Mouse (Mus musculus): Measurements from ENCODE around the gene Dcakd. TPM values are rescaled to one million over a fixed set of nuclear protein-coding genes. Genes with fewer than 3 reads are reported as not detected.

The Dcakd gene
- polyA plus RNA-seq, 1 experiment from 2014 or later = 166 TPM

Small RNA genes within 50 kb of the gene (microRNA-seq; reads per million reads assigned to microRNA genes)
- gene Mir6931 = not detected

Other genes starting within 250 kb of the Dcakd start
- 31.2 and 34.3 TPM in 2 replicates for gene Gjc1, start 208.6 kb downstream of the Dcakd start, polyA plus RNA-seq (2014; fragmentation: Nextera tagmentation; extraction: Ambion mirVana)
- gene Higd1b, start 192.5 kb downstream of the Dcakd start, polyA plus RNA-seq (2014; fragmentation: Nextera tagmentation; extraction: Ambion mirVana) = 9.4 and 9.8 TPM in 2 replicates
- gene Eftud2, start 147.3 kb downstream of the Dcakd start, polyA plus RNA-seq (2014; fragmentation: Nextera tagmentation; extraction: Ambion mirVana) = 110 and 123 TPM in 2 replicates
- 2.2 and 2.8 TPM in 2 replicates for gene Ccdc103, start 147.1 kb downstream of the Dcakd start, polyA plus RNA-seq (2014; fragmentation: Nextera tagmentation; extraction: Ambion mirVana)
- gene Fam187a, start 143.2 kb downstream of the Dcakd start, polyA plus RNA-seq (2014; fragmentation: Nextera tagmentation; extraction: Ambion mirVana) = 0.12 TPM in 1 of 2 replicates, not detected in the other
- 0.66 and 1.9 TPM in 2 replicates for gene Gfap, start 127.4 kb downstream of the Dcakd start, polyA plus RNA-seq (2014; fragmentation: Nextera tagmentation; extraction: Ambion mirVana)
- gene Kif18b, start 103.2 kb downstream of the Dcakd start, polyA plus RNA-seq (2014; fragmentation: Nextera tagmentation; extraction: Ambion mirVana) = 0.79 and 1.5 TPM in 2 replicates
- gene C1ql1, start 81.6 kb downstream of the Dcakd start, polyA plus RNA-seq (2014; fragmentation: Nextera tagmentation; extraction: Ambion mirVana) = 12.0 and 14.6 TPM in 2 replicates
- 31.8 and 34.3 TPM in 2 replicates for gene Nmt1, start 143 bp downstream of the Dcakd start, polyA plus RNA-seq (2014; fragmentation: Nextera tagmentation; extraction: Ambion mirVana)
- gene Plcd3, start 73.3 kb upstream of the Dcakd start, polyA plus RNA-seq (2014; fragmentation: Nextera tagmentation; extraction: Ambion mirVana) = 1.7 and 1.9 TPM in 2 replicates
- gene Acbd4, start 73.3 kb upstream of the Dcakd start, polyA plus RNA-seq (2014; fragmentation: Nextera tagmentation; extraction: Ambion mirVana) = 8.3 and 10.6 TPM in 2 replicates
- gene Hexim1, start 87.9 kb upstream of the Dcakd start, polyA plus RNA-seq (2014; fragmentation: Nextera tagmentation; extraction: Ambion mirVana) = 5.3 and 5.6 TPM in 2 replicates
- gene Hexim2, start 104.1 kb upstream of the Dcakd start, polyA plus RNA-seq (2014; fragmentation: Nextera tagmentation; extraction: Ambion mirVana) = 20.9 and 24.2 TPM in 2 replicates
- 6.1 and 8.0 TPM in 2 replicates for gene Fmnl1, start 142.8 kb upstream of the Dcakd start, polyA plus RNA-seq (2014; fragmentation: Nextera tagmentation; extraction: Ambion mirVana)
- gene 1700023F06Rik, start 180.2 kb upstream of the Dcakd start, polyA plus RNA-seq (2014; fragmentation: Nextera tagmentation; extraction: Ambion mirVana) = 1.9 TPM in 2 replicates
- gene Spata32, start 190.1 kb upstream of the Dcakd start, polyA plus RNA-seq (2014; fragmentation: Nextera tagmentation; extraction: Ambion mirVana) = 0.29 and 0.31 TPM in 2 replicates
- 2.9 and 4.0 TPM in 2 replicates for gene Map3k14, start 239.1 kb upstream of the Dcakd start, polyA plus RNA-seq (2014; fragmentation: Nextera tagmentation; extraction: Ambion mirVana)

Measured in hindbrain, embryonic 14.5 days (tissue).